Mouse (Mus musculus) forebrain, postnatal 0 days (tissue): ENCODE results near the gene Fcgrt. TPM values are rescaled to one million over a fixed set of nuclear protein-coding genes. Genes with fewer than 3 reads are reported as not detected.

ENCODE experiments used
- ATAC-seq: fragments of 200-750 bp; cut with Nextera tagmentation; 2 replicates; pipeline ENCODE4 v1.8.0; 2017; ENCODE audit warnings: mild to moderate bottlenecking, moderate library complexity
- DNase-seq: peaks from one replicate; pipeline ENCODE4 v3.0.0-alpha.2; 2015
- H3K27ac ChIP-seq: fragments of 300-500 bp; sonication (generic); 2 replicates; pipeline ENCODE4 v1.5.1; 2014; ENCODE audit warnings: low read depth, mild to moderate bottlenecking, antibody characterized with exemption, low read length, moderate library complexity, mixed read lengths
- H3K27me3 ChIP-seq: fragments of 300-500 bp; sonication (generic); 2 replicates; pipeline ENCODE4 v1.6.1; 2014; ENCODE audit warnings: mild to moderate bottlenecking, low read length, mixed read lengths; ENCODE audit not compliant: insufficient read depth
- H3K36me3 ChIP-seq: fragments of 300-500 bp; sonication (generic); 2 replicates; pipeline ENCODE4 v1.6.1; 2014; ENCODE audit warnings: mild to moderate bottlenecking, moderate library complexity; ENCODE audit not compliant: insufficient read depth
- H3K4me1 ChIP-seq: fragments of 300-500 bp; sonication (generic); 2 replicates; pipeline ENCODE4 v1.6.1; 2014; ENCODE audit warnings: antibody characterized with exemption; ENCODE audit not compliant: insufficient read depth
- H3K4me2 ChIP-seq: fragments of 300-500 bp; sonication (generic); 2 replicates; pipeline ENCODE4 v1.6.1; 2014; ENCODE audit warnings: low read depth, mild to moderate bottlenecking, moderate library complexity
- H3K4me3 ChIP-seq: fragments of 300-500 bp; sonication (generic); 2 replicates; pipeline ENCODE4 v1.5.1; 2014; ENCODE audit warnings: low read depth, low read length, mixed read lengths
- H3K9ac ChIP-seq: fragments of 300-500 bp; sonication (generic); 2 replicates; pipeline ENCODE4 v1.6.1; 2014; ENCODE audit warnings: mild to moderate bottlenecking
- H3K9me3 ChIP-seq: fragments of 300-500 bp; sonication (generic); 2 replicates; pipeline ENCODE4 v1.6.1; 2016; ENCODE audit warnings: low read length
- CTCF ChIP-seq: sonication (generic); IDR thresholded peaks from 2 replicates; pipeline ENCODE4 v1.5.1; 2016; ENCODE audit warnings: antibody characterized with exemption, control low read depth, low read depth
- WGBS: fragments of 180-500 bp; shearing (Covaris S2); extraction: QIAGEN DNeasy Blood & Tissue Kit; methylation state at CpG from one replicate; pipeline ENCODE4 v1.1.7; 2014; 5-methylcytosine and 5-hydroxymethylcytosine counted together
- polyA plus RNA-seq: library from polyadenylated mRNA; unstranded; fragments of >200 nt; fragmentation: Nextera tagmentation; extraction: Ambion mirVana; gene quantifications from 2 replicates; pipeline ENCODE4 v1.2.1, GENCODE M21; 2015
- total RNA-seq: library from RNA; depleted of rRNA; stranded (reverse); fragments of >200 nt; gene quantifications from 2 replicates; pipeline ENCODE4 v1.2.3, GENCODE M21; 2014

Gene Fcgrt
- total and polyA plus RNA-seq, 2 experiments from 2014 or later, result 29.4 to 35.1 TPM

DNA sequence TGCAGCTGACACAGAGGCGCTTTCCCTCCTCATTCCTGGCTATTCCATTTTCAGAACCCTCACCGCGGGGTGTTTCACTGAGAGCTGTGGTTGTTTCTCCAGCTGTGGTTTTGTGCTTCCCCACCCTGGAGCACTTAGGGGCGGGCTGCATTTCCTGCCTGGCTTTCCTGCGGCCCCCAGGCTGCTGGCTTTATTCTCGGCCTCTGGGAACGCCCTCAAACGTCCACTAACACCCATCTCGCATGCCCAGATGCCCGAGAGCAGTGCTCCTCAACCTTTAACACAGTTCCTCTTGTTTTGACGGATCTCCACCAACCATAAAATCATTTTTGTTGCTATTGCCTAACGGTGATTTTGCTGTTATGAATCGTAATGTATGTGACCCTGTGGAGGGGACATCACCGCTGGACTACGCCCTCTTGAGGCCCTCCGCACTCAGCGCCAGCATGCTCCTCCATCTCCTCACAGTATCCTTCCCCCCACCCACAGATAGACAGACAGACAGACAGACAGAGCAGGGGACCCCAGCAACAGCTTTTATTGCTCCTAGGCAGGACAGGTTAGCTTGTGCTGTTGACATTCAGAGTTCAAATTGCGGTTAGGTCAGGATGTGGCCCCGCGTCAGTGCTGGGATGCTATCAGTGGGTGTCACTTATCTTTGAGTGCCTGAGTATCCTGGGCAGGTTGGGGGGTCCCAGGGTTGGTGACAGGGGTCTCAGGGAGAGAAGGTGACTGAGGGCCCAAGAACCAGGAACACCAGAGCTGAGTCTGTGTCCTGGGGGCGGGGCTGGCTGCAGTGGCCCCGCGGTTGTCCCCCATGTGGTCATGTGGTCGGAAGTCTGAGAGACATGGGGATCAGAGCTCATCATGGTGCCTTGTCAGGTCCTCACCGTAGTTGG lies 21.0 kb downstream of the Fcgrt start:
- H3K4me2 ChIP-seq, result no peak overlapping the region
- DNase-seq, result no peak
- H3K27ac ChIP-seq, result no peak overlapping the region
- H3K36me3 ChIP-seq, result peaks cover 15% of the 10 kb centered on the region; the same call in 1 of the 2 replicates
- H3K4me3 ChIP-seq, result no peak overlapping the region
- TF ChIP-seq CTCF, result no peak
- H3K9ac ChIP-seq, result no peak overlapping the region
- no peaks in the 10 kb centered on the region for H3K9me3 ChIP-seq
- ATAC-seq, result no peak
- 75% methylated on average over 25 of the region's 25 CpGs for WGBS
- no peaks in the 10 kb centered on the region for H3K4me1 ChIP-seq
- no peaks in the 10 kb centered on the region for H3K27me3 ChIP-seq

DNA sequence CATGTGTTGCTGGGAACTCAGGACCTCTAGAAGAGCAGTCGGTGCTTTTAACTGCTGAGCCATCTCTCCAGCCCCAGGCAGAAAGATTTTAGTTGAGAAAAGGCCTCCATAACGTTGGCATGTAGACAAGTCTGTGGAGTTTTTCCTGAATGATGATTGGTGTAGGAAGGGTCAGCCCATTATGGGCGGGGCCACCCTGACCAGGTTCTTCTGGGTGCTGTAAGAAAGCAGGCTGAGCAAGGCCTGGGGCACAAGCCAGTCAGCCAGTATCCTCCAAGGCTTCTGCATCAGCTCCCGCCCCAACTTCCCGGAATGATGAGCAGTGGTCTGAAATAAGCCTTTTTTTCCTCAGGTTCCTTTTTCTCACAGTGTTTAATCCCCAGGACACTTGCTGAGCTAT lies 22.6 kb downstream of the Fcgrt start:
- Histone ChIP-seq H3K27ac (no peak overlapping the region), H3K27me3 (no peaks in the 10 kb centered on the region), H3K4me2 (no peak overlapping the region), H3K36me3 (peaks cover 24% of the 10 kb centered on the region), H3K9ac (no peak overlapping the region), H3K9me3 (no peaks in the 10 kb centered on the region), H3K4me3 (no peak overlapping the region), H3K4me1 (no peaks in the 10 kb centered on the region)
- 0 out of 2 replicates have a peak, but pooled peaks have one; percentile 14 for TF ChIP-seq CTCF
- DNase-seq, result no peak
- WGBS, result 46% methylated on average over 5 of the region's 5 CpGs
- ATAC-seq, result no peak

DNA sequence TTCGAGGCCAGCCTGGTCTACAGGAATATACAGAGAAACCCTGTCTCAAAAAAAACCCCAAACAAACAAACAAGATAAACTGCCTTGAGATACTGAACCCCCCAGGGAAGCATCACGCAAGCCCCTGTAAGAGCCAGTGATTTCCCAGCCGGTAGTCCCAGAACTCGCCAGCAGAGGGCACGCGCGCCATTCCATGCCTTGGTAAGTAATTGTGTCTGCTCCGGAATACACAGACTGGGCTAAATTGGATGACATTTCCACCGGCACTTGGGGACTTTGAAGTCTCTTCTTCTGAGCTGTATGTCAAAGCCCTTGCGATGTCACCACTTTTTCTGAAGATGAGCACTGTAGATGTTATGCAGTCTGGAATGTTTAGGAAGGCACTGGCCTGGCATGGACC lies 23.8 kb downstream of the Fcgrt start:
- no peak overlapping the region for H3K27ac ChIP-seq
- no peaks in the 10 kb centered on the region for H3K9me3 ChIP-seq
- no peaks in the 10 kb centered on the region for H3K27me3 ChIP-seq
- peaks cover 31% of the 10 kb centered on the region for H3K36me3 ChIP-seq
- DNase-seq (peak; percentile 94), ATAC-seq (peak; percentile 69)
- H3K9ac ChIP-seq, result no peak overlapping the region
- H3K4me3 ChIP-seq, result no peak overlapping the region
- no peak overlapping the region for H3K4me2 ChIP-seq
- WGBS, result under 1% methylated on average over 10 of the region's 10 CpGs
- no peaks in the 10 kb centered on the region for H3K4me1 ChIP-seq
- TF ChIP-seq CTCF, result peak; percentile 97

DNA sequence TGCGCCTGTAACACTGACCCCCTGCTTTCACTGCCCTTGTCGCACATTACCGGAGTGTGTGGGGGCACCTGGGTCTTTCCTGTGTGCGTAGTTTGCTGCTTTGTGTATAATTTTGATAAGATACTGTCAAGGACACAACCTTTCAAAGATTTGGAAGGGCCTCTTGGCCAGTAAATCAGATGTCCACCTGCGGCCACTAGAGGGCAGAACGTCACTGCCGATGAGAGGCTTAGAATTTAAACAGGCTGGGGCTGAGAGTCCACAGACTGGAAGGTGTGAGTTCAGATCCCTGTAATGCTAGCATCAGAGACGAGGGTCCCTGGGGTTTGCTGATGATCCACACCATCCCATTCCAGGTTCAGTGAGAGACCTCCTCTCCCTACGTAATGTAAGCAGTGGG lies 25.1 kb downstream of the Fcgrt start:
- H3K4me1 ChIP-seq, result no peaks in the 10 kb centered on the region
- no peak overlapping the region for H3K9ac ChIP-seq
- DNase-seq (peak; percentile 69), ATAC-seq (no peak)
- no peak overlapping the region for H3K4me3 ChIP-seq
- no peak overlapping the region for H3K4me2 ChIP-seq
- peak; percentile 78 for TF ChIP-seq CTCF
- no peaks in the 10 kb centered on the region for H3K27me3 ChIP-seq
- no peak overlapping the region for H3K27ac ChIP-seq
- WGBS, result 38% methylated on average over 9 of the region's 9 CpGs
- H3K9me3 ChIP-seq, result no peaks in the 10 kb centered on the region
- peaks cover 34% of the 10 kb centered on the region for H3K36me3 ChIP-seq

DNA sequence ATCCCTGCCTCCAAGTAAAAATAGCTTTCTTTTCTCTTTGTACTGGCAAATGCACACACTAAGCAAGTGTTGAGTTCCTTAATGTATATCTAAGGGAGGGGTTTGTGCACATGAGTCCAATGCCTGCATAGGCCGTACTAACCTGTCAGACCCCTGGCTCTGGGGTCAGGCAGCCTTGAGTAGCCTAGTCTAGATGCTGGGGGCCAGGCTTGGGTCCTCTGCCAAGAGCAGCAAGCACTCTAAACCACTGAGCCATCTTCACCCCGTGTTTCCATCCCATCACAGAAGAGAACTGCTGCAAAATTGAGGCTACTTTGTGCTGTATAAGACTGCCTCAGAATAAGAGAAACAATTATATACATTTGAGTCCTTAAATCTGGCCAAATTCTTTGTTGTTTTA lies 25.8 kb downstream of the Fcgrt start:
- Histone ChIP-seq H3K4me2 (no peak overlapping the region), H3K27ac (no peak overlapping the region), H3K9me3 (no peaks in the 10 kb centered on the region), H3K27me3 (no peaks in the 10 kb centered on the region), H3K36me3 (peaks cover 34% of the 10 kb centered on the region), H3K4me1 (no peaks in the 10 kb centered on the region), H3K9ac (no peak overlapping the region), H3K4me3 (no peak overlapping the region)
- WGBS, result 94% methylated on average over 2 of the region's 2 CpGs
- DNase-seq, result no peak
- ATAC-seq, result no peak
- TF ChIP-seq CTCF, result no peak

DNA sequence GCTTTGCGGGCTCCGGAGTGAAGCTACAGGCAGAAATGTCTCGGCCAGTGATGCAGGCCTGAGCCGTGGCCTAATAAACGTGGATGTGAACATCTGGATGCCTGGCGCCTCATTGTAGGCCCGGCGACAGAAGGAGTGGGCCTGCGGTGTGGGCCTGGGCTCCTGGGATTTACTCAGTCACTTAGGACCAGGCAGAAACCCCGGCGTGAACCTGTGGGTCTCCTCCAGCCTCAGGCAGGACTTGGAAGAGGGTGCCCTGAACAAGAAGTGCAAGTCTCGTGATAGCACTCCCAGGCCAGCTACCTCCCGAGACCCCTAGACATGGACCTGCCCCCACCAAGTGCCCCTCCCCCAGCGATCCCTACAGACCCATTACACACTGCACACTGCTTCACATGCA lies 26.3 kb downstream of the Fcgrt start:
- 89% methylated on average over 14 of the region's 14 CpGs for WGBS
- no peak overlapping the region for H3K4me2 ChIP-seq
- ATAC-seq, result no peak
- peaks cover 34% of the 10 kb centered on the region for H3K36me3 ChIP-seq
- no peaks in the 10 kb centered on the region for H3K4me1 ChIP-seq
- H3K9ac ChIP-seq, result no peak overlapping the region
- no peak overlapping the region for H3K27ac ChIP-seq
- H3K9me3 ChIP-seq, result no peaks in the 10 kb centered on the region
- TF ChIP-seq CTCF, result no peak
- no peaks in the 10 kb centered on the region for H3K27me3 ChIP-seq
- no peak for DNase-seq
- H3K4me3 ChIP-seq, result no peak overlapping the region

DNA sequence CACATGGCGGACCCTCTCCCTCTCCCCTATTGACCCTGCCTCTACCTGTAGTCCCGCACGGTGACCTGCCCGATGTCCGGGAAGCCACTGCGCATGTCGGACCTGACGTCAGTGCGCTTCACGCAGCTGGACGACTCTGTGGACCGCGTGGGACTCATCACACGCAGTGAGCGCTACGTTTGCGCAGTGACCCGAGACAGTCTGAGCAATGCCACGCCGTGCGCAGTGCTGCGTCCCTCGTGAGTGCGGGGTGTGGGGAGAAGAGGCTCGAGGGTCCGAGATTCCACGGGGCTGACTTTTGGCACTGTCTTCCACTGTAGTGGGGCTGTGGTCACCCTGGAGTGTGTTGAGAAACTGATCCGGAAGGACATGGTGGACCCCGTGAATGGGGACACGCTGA lies 27.1 kb downstream of the Fcgrt start:
- ATAC-seq, result no peak
- no peaks in the 10 kb centered on the region for H3K4me1 ChIP-seq
- H3K4me3 ChIP-seq, result no peak overlapping the region

More for the DNA sequence above, 27.1 kb downstream of the Fcgrt start:
- no peak overlapping the region for H3K9ac ChIP-seq
- 92% methylated on average over 30 of the region's 30 CpGs for WGBS
- peaks cover 34% of the 10 kb centered on the region for H3K36me3 ChIP-seq
- H3K4me2 ChIP-seq, result no peak overlapping the region
- no peaks in the 10 kb centered on the region for H3K9me3 ChIP-seq
- TF ChIP-seq CTCF, result no peak
- no peaks in the 10 kb centered on the region for H3K27me3 ChIP-seq
- no peak for DNase-seq
- H3K27ac ChIP-seq, result no peak overlapping the region
